Mouse (Mus musculus) erythroblast, embryonic 14.5 days (primary cell): ENCODE data around the gene Btbd9.

ENCODE experiments used
- GATA1 ChIP-seq: IDR thresholded peaks from 2 replicates; pipeline ENCODE4 v1.6.1; 2012; ENCODE audit warnings: low read length, inconsistent platforms, mixed read lengths
- TAL1 ChIP-seq: IDR thresholded peaks from 3 replicates; pipeline ENCODE4 v1.6.1; 2012; ENCODE audit warnings: low read length, inconsistent platforms, mixed read lengths

DNA sequence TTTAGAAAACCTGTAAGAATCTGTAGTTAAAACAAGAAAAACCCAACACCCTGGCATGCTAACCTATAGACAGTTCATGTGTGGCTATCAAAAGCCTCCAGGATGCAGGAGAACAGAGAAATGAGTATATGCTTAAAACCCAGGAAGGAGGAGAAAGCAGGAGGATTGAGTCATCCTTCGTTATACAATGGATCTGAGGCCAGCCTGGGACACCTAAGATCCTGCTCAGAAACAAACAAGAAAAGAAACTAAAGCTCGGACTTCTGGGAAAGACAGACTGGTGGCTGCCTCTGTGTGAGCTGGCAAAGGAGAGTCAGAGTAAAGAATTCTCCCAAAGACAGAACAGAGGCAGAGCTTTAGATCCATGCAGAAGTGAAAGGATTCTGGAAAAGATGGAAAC, 17.7 kb downstream of the Btbd9 start:
- TF ChIP-seq TAL1 (no peak), GATA1 (no peak)
